Mouse (Mus musculus): ENCODE data around the gene Pde4b. TPM values are rescaled to one million over a fixed set of nuclear protein-coding genes. Genes with fewer than 3 reads are reported as not detected.

Gene Pde4b
- polyA plus RNA-seq, 1 experiment from 2014 or later, result 35.4 TPM

- Histone ChIP-seq H3K4me1 (replicated peaks; ENCODE audit: control insufficient read depth, insufficient read depth, low read length) (0 out of 2 replicates have a peak, but pooled peaks cover 2% of the 10 kb centered on the region), H3K36me3 (ENCODE audit: control insufficient read depth, insufficient read depth, low read length) (no peaks in the 10 kb centered on the region), H3K9ac (ENCODE audit: low read length) (no peak overlapping the region), H3K9me3 (ENCODE audit: control insufficient read depth, low read length) (no peaks in the 10 kb centered on the region), H3K4me2 (ENCODE audit: low read depth, low read length) (no peak overlapping the region), H3K4me3 (ENCODE audit: low read length) (no peak overlapping the region), H3K27me3 (ENCODE audit: control insufficient read depth, insufficient read depth, low read depth, low read length) (no peaks in the 10 kb centered on the region), H3K27ac (ENCODE audit: low read length) (no peak overlapping the region)
- WGBS, result 88% methylated on average over 1 of the region's 1 CpGs
- ATAC-seq (ENCODE audit: low read depth), result no peak
Measured at GRCm38 (mm10) chr4:102398512-102398911, 311.2 kb downstream of the Pde4b start.

DNA sequence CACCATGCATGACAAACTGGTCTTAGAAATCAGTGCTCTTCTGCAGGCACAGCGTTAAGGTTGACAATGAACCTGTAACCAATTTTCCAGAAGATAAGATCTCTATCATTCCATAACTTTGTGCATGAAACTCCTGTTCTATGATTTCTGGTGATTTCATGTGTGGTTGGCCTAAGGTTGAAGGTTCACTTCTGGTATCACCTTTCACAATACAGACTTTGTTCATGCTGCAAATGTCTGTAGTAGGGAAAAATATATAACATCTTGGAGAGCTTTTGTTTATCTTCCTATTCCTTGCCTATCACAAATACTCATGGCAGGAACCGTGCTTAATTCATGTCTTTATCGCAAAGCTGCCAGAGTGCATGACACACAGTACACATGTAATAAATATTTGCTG is 319.5 kb downstream of the Pde4b start:
- Histone ChIP-seq H3K27me3 (ENCODE audit: control insufficient read depth, insufficient read depth, low read depth, low read length) (no peaks in the 10 kb centered on the region), H3K4me1 (replicated peaks; ENCODE audit: control insufficient read depth, insufficient read depth, low read length) (no peaks in the 10 kb centered on the region), H3K4me3 (ENCODE audit: low read length) (no peak overlapping the region), H3K4me2 (ENCODE audit: low read depth, low read length) (no peak overlapping the region), H3K27ac (ENCODE audit: low read length) (no peak overlapping the region), H3K9me3 (ENCODE audit: control insufficient read depth, low read length) (no peaks in the 10 kb centered on the region), H3K9ac (ENCODE audit: low read length) (no peak overlapping the region), H3K36me3 (ENCODE audit: control insufficient read depth, insufficient read depth, low read length) (no peaks in the 10 kb centered on the region)
- no peak for ATAC-seq (ENCODE audit: low read depth)
- WGBS, result 45% methylated on average over 3 of the region's 3 CpGs

DNA sequence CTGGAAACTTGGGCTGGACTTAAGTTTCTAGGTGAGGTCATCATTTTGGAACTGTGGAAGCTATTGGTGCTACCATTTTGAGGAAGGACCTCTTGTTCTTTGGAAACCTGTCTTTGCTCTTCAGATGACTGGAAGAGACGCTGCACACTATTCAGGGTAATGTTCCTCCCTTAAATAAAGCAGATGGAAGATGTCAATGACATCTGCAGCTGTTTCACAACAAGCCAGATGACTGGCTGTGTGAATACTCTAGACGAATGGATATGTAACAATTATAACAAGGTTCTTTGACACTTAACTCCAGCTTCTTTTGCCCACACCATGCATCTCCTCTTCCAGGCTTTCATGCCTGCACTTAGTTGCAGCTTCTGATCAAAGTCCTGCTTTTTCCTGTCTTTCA is 320.8 kb downstream of the Pde4b start:
- ATAC-seq (ENCODE audit: low read depth), result peak; percentile 83; the same call in 1 of the 2 replicates
- Histone ChIP-seq H3K27me3 (ENCODE audit: control insufficient read depth, insufficient read depth, low read depth, low read length) (no peaks in the 10 kb centered on the region), H3K36me3 (ENCODE audit: control insufficient read depth, insufficient read depth, low read length) (no peaks in the 10 kb centered on the region), H3K4me2 (ENCODE audit: low read depth, low read length) (no peak overlapping the region), H3K4me3 (ENCODE audit: low read length) (no peak overlapping the region), H3K27ac (ENCODE audit: low read length) (no peak overlapping the region), H3K9me3 (ENCODE audit: control insufficient read depth, low read length) (no peaks in the 10 kb centered on the region), H3K4me1 (replicated peaks; ENCODE audit: control insufficient read depth, insufficient read depth, low read length) (no peaks in the 10 kb centered on the region), H3K9ac (ENCODE audit: low read length) (no peak overlapping the region)
- WGBS, result 40% methylated on average over 2 of the region's 2 CpGs

GRCm38 (mm10) chr4:102408938-102409337 is 321.6 kb downstream of the Pde4b start:
- Histone ChIP-seq H3K4me2 (ENCODE audit: low read depth, low read length) (no peak overlapping the region), H3K9me3 (ENCODE audit: control insufficient read depth, low read length) (no peaks in the 10 kb centered on the region), H3K4me1 (replicated peaks; ENCODE audit: control insufficient read depth, insufficient read depth, low read length) (no peaks in the 10 kb centered on the region), H3K27ac (ENCODE audit: low read length) (no peak overlapping the region), H3K4me3 (ENCODE audit: low read length) (no peak overlapping the region), H3K27me3 (ENCODE audit: control insufficient read depth, insufficient read depth, low read depth, low read length) (no peaks in the 10 kb centered on the region), H3K9ac (ENCODE audit: low read length) (no peak overlapping the region), H3K36me3 (ENCODE audit: control insufficient read depth, insufficient read depth, low read length) (no peaks in the 10 kb centered on the region)
- no peak for ATAC-seq (ENCODE audit: low read depth)
- WGBS, result 28% methylated on average over 4 of the region's 4 CpGs

GRCm38 (mm10) chr4:102413101-102413500 is 325.8 kb downstream of the Pde4b start:
- Histone ChIP-seq H3K27ac (ENCODE audit: low read length) (no peak overlapping the region), H3K4me1 (replicated peaks; ENCODE audit: control insufficient read depth, insufficient read depth, low read length) (no peaks in the 10 kb centered on the region), H3K4me2 (ENCODE audit: low read depth, low read length) (no peak overlapping the region), H3K27me3 (ENCODE audit: control insufficient read depth, insufficient read depth, low read depth, low read length) (no peaks in the 10 kb centered on the region), H3K36me3 (ENCODE audit: control insufficient read depth, insufficient read depth, low read length) (no peaks in the 10 kb centered on the region), H3K9ac (ENCODE audit: low read length) (no peak overlapping the region), H3K4me3 (ENCODE audit: low read length) (no peak overlapping the region), H3K9me3 (ENCODE audit: control insufficient read depth, low read length) (no peaks in the 10 kb centered on the region)
- no peak for ATAC-seq (ENCODE audit: low read depth)
- WGBS, result 96% methylated on average over 2 of the region's 2 CpGs

DNA sequence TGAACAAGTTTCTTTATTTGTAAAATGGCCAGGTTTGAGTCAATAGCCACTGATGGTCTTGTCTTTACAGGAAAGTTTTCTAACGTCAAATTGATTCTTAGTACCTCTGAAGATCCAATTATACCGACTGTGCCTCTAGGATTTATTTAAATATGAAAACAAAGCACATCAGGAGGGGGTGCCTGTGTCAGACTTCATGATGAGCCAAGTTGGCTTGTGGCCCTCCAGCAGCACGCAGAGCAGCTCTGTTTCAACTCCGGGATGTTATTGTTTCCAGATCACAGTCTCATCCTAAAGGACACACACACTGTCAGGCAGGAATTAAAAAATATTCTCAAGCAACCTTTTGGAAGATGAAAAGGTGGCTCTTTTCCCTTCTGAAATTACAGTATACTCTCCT is 326.5 kb downstream of the Pde4b start:
- ATAC-seq (ENCODE audit: low read depth), result no peak
- no peak overlapping the region for H3K4me3 ChIP-seq (ENCODE audit: low read length)
- H3K9ac ChIP-seq (ENCODE audit: low read length), result no peak overlapping the region
- no peaks in the 10 kb centered on the region for H3K4me1 ChIP-seq (replicated peaks; ENCODE audit: control insufficient read depth, insufficient read depth, low read length)
- H3K4me2 ChIP-seq (ENCODE audit: low read depth, low read length), result no peak overlapping the region
- WGBS, result 38% methylated on average over 4 of the region's 4 CpGs
- no peaks in the 10 kb centered on the region for H3K36me3 ChIP-seq (ENCODE audit: control insufficient read depth, insufficient read depth, low read length)
- H3K27ac ChIP-seq (ENCODE audit: low read length), result no peak overlapping the region
- H3K27me3 ChIP-seq (ENCODE audit: control insufficient read depth, insufficient read depth, low read depth, low read length), result no peaks in the 10 kb centered on the region
- no peaks in the 10 kb centered on the region for H3K9me3 ChIP-seq (ENCODE audit: control insufficient read depth, low read length)

GRCm38 (mm10) chr4:102414610-102415009 is 327.3 kb downstream of the Pde4b start:
- ATAC-seq (ENCODE audit: low read depth), result no peak
- no peaks in the 10 kb centered on the region for H3K27me3 ChIP-seq (ENCODE audit: control insufficient read depth, insufficient read depth, low read depth, low read length)
- H3K27ac ChIP-seq (ENCODE audit: low read length), result no peak overlapping the region
- H3K36me3 ChIP-seq (ENCODE audit: control insufficient read depth, insufficient read depth, low read length), result no peaks in the 10 kb centered on the region
- no peaks in the 10 kb centered on the region for H3K4me1 ChIP-seq (replicated peaks; ENCODE audit: control insufficient read depth, insufficient read depth, low read length)
- 70% methylated on average over 4 of the region's 4 CpGs for WGBS
- no peak overlapping the region for H3K4me3 ChIP-seq (ENCODE audit: low read length)
- no peak overlapping the region for H3K4me2 ChIP-seq (ENCODE audit: low read depth, low read length)
- no peak overlapping the region for H3K9ac ChIP-seq (ENCODE audit: low read length)
- no peaks in the 10 kb centered on the region for H3K9me3 ChIP-seq (ENCODE audit: control insufficient read depth, low read length)

GRCm38 (mm10) chr4:102420794-102421397 is 333.6 kb downstream of the Pde4b start:
- no peak overlapping the region for H3K9ac ChIP-seq (ENCODE audit: low read length)
- no peaks in the 10 kb centered on the region for H3K27me3 ChIP-seq (ENCODE audit: control insufficient read depth, insufficient read depth, low read depth, low read length)
- no peak overlapping the region for H3K4me3 ChIP-seq (ENCODE audit: low read length)
- 59% methylated on average over 11 of the region's 11 CpGs for WGBS
- ATAC-seq (ENCODE audit: low read depth), result no peak
- no peaks in the 10 kb centered on the region for H3K4me1 ChIP-seq (replicated peaks; ENCODE audit: control insufficient read depth, insufficient read depth, low read length)
- no peaks in the 10 kb centered on the region for H3K36me3 ChIP-seq (ENCODE audit: control insufficient read depth, insufficient read depth, low read length)
- H3K9me3 ChIP-seq (ENCODE audit: control insufficient read depth, low read length), result no peaks in the 10 kb centered on the region
- no peak overlapping the region for H3K27ac ChIP-seq (ENCODE audit: low read length)
- H3K4me2 ChIP-seq (ENCODE audit: low read depth, low read length), result no peak overlapping the region

GRCm38 (mm10) chr4:102421398-102421859 is 334.1 kb downstream of the Pde4b start:
- Histone ChIP-seq H3K4me1 (replicated peaks; ENCODE audit: control insufficient read depth, insufficient read depth, low read length) (no peaks in the 10 kb centered on the region), H3K36me3 (ENCODE audit: control insufficient read depth, insufficient read depth, low read length) (no peaks in the 10 kb centered on the region), H3K9ac (ENCODE audit: low read length) (no peak overlapping the region), H3K4me2 (ENCODE audit: low read depth, low read length) (no peak overlapping the region), H3K27me3 (ENCODE audit: control insufficient read depth, insufficient read depth, low read depth, low read length) (no peaks in the 10 kb centered on the region), H3K9me3 (ENCODE audit: control insufficient read depth, low read length) (no peaks in the 10 kb centered on the region), H3K4me3 (ENCODE audit: low read length) (no peak overlapping the region), H3K27ac (ENCODE audit: low read length) (no peak overlapping the region)
- ATAC-seq (ENCODE audit: low read depth), result no peak
- 64% methylated on average over 18 of the region's 18 CpGs for WGBS

GRCm38 (mm10) chr4:102424104-102424503 is 336.8 kb downstream of the Pde4b start:
- Histone ChIP-seq H3K4me1 (replicated peaks; ENCODE audit: control insufficient read depth, insufficient read depth, low read length) (no peaks in the 10 kb centered on the region), H3K27me3 (ENCODE audit: control insufficient read depth, insufficient read depth, low read depth, low read length) (no peaks in the 10 kb centered on the region), H3K4me2 (ENCODE audit: low read depth, low read length) (no peak overlapping the region), H3K9ac (ENCODE audit: low read length) (no peak overlapping the region), H3K36me3 (ENCODE audit: control insufficient read depth, insufficient read depth, low read length) (no peaks in the 10 kb centered on the region), H3K4me3 (ENCODE audit: low read length) (no peak overlapping the region), H3K27ac (ENCODE audit: low read length) (no peak overlapping the region), H3K9me3 (ENCODE audit: control insufficient read depth, low read length) (no peaks in the 10 kb centered on the region)
- WGBS, result 86% methylated on average over 3 of the region's 3 CpGs
- ATAC-seq (ENCODE audit: low read depth), result no peak

Measured in lung, embryonic 16.5 days (tissue).